Mouse (Mus musculus) CH12.LX (cell line): ENCODE data around the gene Mslnl.

Experiments
- JUN ChIP-seq: IDR thresholded peaks from 2 replicates; pipeline ENCODE4 v1.6.1; 2011; ENCODE audit warnings: low read depth, mild to moderate bottlenecking, low read length, improper control_type of control experiment, moderate library complexity; ENCODE audit not compliant: insufficient read depth
- ZC3H11A ChIP-seq: IDR thresholded peaks from 2 replicates; pipeline ENCODE4 v1.6.1; 2012; ENCODE audit warnings: low read depth, mild to moderate bottlenecking, inconsistent platforms, low read length, improper control_type of control experiment

DNA sequence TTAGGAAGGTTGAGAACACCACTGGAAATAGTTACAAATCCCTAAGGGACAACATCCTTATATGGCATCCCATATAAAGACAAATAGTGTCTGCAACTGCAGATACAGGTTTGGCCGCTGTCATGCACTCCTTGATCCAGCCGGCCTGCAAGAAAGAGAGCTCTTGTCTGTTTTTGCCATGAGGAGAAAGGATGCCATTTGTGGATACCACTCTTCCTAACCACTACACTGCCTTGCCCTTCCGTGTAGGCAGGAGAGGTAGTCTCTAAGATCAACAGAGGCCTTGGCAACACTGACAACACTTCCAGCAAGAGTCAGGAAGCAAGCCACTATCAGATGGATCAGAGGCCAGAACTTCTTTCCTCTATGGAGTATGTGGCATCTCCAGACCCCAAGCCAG is 50.4 kb downstream of the Mslnl start, which contains the start of gene Ccdc78:
- no peak for TF ChIP-seq ZC3H11A
- no peak for TF ChIP-seq JUN
